Mouse (Mus musculus) small intestine, adult 2 months (tissue): ENCODE results near the gene Nfia. TPM values are rescaled to one million over a fixed set of nuclear protein-coding genes. Genes with fewer than 3 reads are reported as not detected.

ENCODE experiments used
- H3K27ac ChIP-seq: fragments of 200-500 bp; 2 replicates; pipeline ENCODE4 v1.5.1; 2012; ENCODE audit warnings: low read depth, low read length, control low read depth, inconsistent platforms; ENCODE audit not compliant: insufficient read depth
- H3K27me3 ChIP-seq: fragments of 200-500 bp; 2 replicates; pipeline ENCODE4 v1.6.1; 2012; ENCODE audit warnings: mild to moderate bottlenecking, moderate library complexity, low read length, inconsistent platforms; ENCODE audit not compliant: control insufficient read depth, insufficient read depth
- H3K36me3 ChIP-seq: fragments of 200-500 bp; 2 replicates; pipeline ENCODE4 v1.6.1; 2012; ENCODE audit warnings: mild to moderate bottlenecking, low read length, control low read depth, inconsistent platforms; ENCODE audit not compliant: control insufficient read depth, insufficient read depth
- H3K4me1 ChIP-seq: fragments of 200-500 bp; 2 replicates; pipeline ENCODE4 v1.6.1; 2012; ENCODE audit warnings: low read length, inconsistent platforms, mixed read lengths; ENCODE audit not compliant: control insufficient read depth, insufficient read depth, insufficient read length
- H3K4me3 ChIP-seq: fragments of 200-500 bp; 2 replicates; pipeline ENCODE4 v1.5.1; 2012; ENCODE audit warnings: low read depth, mild to moderate bottlenecking, control low read depth, inconsistent platforms, low read length, moderate library complexity
- CTCF ChIP-seq: fragments of 200-500 bp; IDR thresholded peaks from 2 replicates; pipeline ENCODE4 v1.5.1; 2012; ENCODE audit warnings: low read depth, mild to moderate bottlenecking, control low read depth, inconsistent platforms, low read length, moderate library complexity, mixed read lengths; ENCODE audit not compliant: insufficient replicate concordance, insufficient read length; ENCODE audit errors: extremely low read depth
- POLR2A ChIP-seq: fragments of 200-500 bp; IDR thresholded peaks from 2 replicates; pipeline ENCODE4 v1.6.1; 2012; ENCODE audit warnings: low read depth, mild to moderate bottlenecking, control low read depth, inconsistent platforms, low read length, moderate library complexity
- WGBS: fragments of 180-500 bp; shearing (Covaris S2); methylation state at CpG from one replicate; pipeline ENCODE4 v1.1.7; 2018; 5-methylcytosine and 5-hydroxymethylcytosine counted together
- polyA plus RNA-seq: library from polyadenylated mRNA; depleted of rRNA; stranded (reverse); fragments of >200 nt; gene quantifications from 2 replicates; pipeline ENCODE4 v1.2.3, GENCODE M21; 2012

The Nfia gene
- polyA plus RNA-seq, 1 experiment = 16.5 TPM

- no peak overlapping the region for H3K4me3 ChIP-seq
- WGBS = 80% methylated on average over 10 of the region's 10 CpGs
- TF ChIP-seq POLR2A (no peak), CTCF (no peak)
- no peaks in the 10 kb centered on the region for H3K4me1 ChIP-seq
- H3K27me3 ChIP-seq = no peaks in the 10 kb centered on the region
- H3K27ac ChIP-seq = no peak overlapping the region
- H3K36me3 ChIP-seq = no peaks in the 10 kb centered on the region
These were observed 121.7 kb downstream of the Nfia start for GRCm38 (mm10) chr4:97893915-97894884.

DNA sequence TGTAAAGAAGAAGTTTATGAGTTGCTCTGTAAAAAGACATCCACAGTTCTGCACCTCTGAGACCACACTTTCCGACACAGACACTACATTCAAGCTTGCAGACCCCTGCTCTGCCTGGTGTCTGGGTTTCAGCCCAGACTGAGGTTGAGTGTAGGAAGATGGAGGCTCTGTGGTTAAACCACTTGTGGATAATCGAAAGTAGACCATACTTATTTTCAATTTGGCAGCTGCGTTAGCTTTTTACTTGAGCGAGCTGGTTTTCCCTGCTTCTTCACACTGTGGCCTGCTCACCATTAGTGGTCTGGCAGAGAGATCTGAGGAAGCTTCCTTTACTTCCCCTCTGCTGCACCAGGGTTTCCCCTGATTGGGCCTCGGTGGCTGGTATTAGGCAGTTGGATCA is 123.4 kb downstream of the Nfia start:
- TF ChIP-seq CTCF = no peak
- no peak for TF ChIP-seq POLR2A
- Histone ChIP-seq H3K27me3 (no peaks in the 10 kb centered on the region), H3K36me3 (no peaks in the 10 kb centered on the region), H3K27ac (no peak overlapping the region), H3K4me1 (no peaks in the 10 kb centered on the region), H3K4me3 (no peak overlapping the region)
- WGBS = 87% methylated on average over 5 of the region's 5 CpGs

GRCm38 (mm10) chr4:97900256-97900944 is 127.9 kb downstream of the Nfia start:
- H3K27ac ChIP-seq = no peak overlapping the region
- 79% methylated on average over 12 of the region's 12 CpGs for WGBS
- no peaks in the 10 kb centered on the region for H3K36me3 ChIP-seq
- TF ChIP-seq POLR2A (no peak), CTCF (no peak)
- no peaks in the 10 kb centered on the region for H3K27me3 ChIP-seq
- no peaks in the 10 kb centered on the region for H3K4me1 ChIP-seq
- H3K4me3 ChIP-seq = no peak overlapping the region

GRCm38 (mm10) chr4:97905826-97906225 is 133.3 kb downstream of the Nfia start:
- WGBS = 28% methylated on average over 4 of the region's 4 CpGs

GRCm38 (mm10) chr4:97908576-97909147 is 136.1 kb downstream of the Nfia start:
- no peaks in the 10 kb centered on the region for H3K36me3 ChIP-seq
- 70% methylated on average over 4 of the region's 4 CpGs for WGBS
- H3K27me3 ChIP-seq = no peaks in the 10 kb centered on the region
- no peaks in the 10 kb centered on the region; the same call in 1 of the 2 replicates for H3K4me1 ChIP-seq
- TF ChIP-seq POLR2A = no peak
- no peak for TF ChIP-seq CTCF
- no peak overlapping the region for H3K4me3 ChIP-seq
- H3K27ac ChIP-seq = no peak overlapping the region

More at GRCm38 (mm10) chr4:97905826-97906225, 133.3 kb downstream of the Nfia start:
- no peaks in the 10 kb centered on the region for H3K27me3 ChIP-seq
- no peak overlapping the region for H3K4me3 ChIP-seq
- no peak overlapping the region for H3K27ac ChIP-seq
- no peaks in the 10 kb centered on the region for H3K36me3 ChIP-seq
- H3K4me1 ChIP-seq = no peaks in the 10 kb centered on the region; the same call in 1 of the 2 replicates
- TF ChIP-seq POLR2A (no peak), CTCF (no peak)

DNA sequence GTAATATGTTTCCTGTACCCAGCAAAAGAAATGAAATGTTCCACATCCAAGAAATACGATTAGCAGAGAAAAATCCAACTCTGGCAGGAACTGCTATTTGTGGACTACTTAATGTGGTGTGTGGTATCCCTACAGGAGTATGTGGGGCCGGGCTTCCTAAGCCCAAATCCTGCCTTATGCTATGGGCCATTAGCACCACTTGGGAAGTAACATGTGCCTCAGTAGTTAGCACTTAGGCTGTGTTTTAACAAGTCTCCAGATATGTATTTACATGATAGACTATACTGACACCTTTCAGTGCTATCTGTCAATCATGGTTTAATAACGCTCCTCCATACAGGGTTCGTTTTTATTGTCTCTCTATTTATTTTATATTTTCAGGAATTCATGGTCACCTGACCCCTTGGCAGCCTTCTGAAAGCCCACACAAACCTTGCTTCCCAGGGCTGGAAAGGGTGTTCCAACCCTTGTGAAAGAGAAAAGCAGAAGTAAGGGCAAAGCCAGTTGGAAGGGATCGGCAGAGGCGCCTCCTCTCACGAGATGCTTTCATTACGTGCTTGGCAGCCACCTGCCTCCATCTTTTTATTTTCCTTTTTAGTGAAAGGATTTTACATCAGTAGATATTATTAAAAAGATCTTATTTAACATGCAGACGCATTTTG is 137.7 kb downstream of the Nfia start:
- Histone ChIP-seq H3K4me3 (no peak overlapping the region; the same call in 1 of the 2 replicates), H3K36me3 (no peaks in the 10 kb centered on the region), H3K4me1 (no peaks in the 10 kb centered on the region; the same call in 1 of the 2 replicates), H3K27ac (no peak overlapping the region), H3K27me3 (no peaks in the 10 kb centered on the region)
- WGBS = 86% methylated on average over 9 of the region's 9 CpGs
- TF ChIP-seq POLR2A = no peak
- TF ChIP-seq CTCF = no peak
